Mouse (Mus musculus): ENCODE measurements around the gene Rab40c. TPM values are rescaled to one million over a fixed set of nuclear protein-coding genes. Genes with fewer than 3 reads are reported as not detected.

Gene Rab40c
- polyA plus RNA-seq, 1 experiment from 2014 or later, result 6.5 TPM

GRCm38 (mm10) chr17:25946349-25946748 is 26.8 kb upstream of the Rab40c start:
- Histone ChIP-seq H3K4me1 (replicated peaks) (peaks cover 72% of the 10 kb centered on the region), H3K4me2 (peak overlapping the region; percentile 85), H3K27me3 (peaks cover 22% of the 10 kb centered on the region), H3K27ac (peak overlapping the region; percentile 100), H3K4me3 (replicated peaks) (peak overlapping the region; percentile 24), H3K9me3 (replicated peaks) (no peaks in the 10 kb centered on the region), H3K36me3 (no peaks in the 10 kb centered on the region), H3K9ac (peak overlapping the region; percentile 99)
- ATAC-seq (ENCODE audit: low read depth) (peak; percentile 38), DNase-seq (peak; percentile 54)
- WGBS (ENCODE audit: insufficient replicate concordance), result 28% methylated on average over 7 of the region's 7 CpGs

- ATAC-seq (ENCODE audit: low read depth) (no peak), DNase-seq (no peak)
- no peak overlapping the region for H3K4me3 ChIP-seq (replicated peaks)
- peaks cover 70% of the 10 kb centered on the region for H3K4me1 ChIP-seq (replicated peaks)
- peak overlapping the region; percentile 85 for H3K4me2 ChIP-seq
- H3K27ac ChIP-seq, result peak overlapping the region; percentile 100
- peaks cover 15% of the 10 kb centered on the region for H3K27me3 ChIP-seq
- WGBS (ENCODE audit: insufficient replicate concordance), result 78% methylated on average over 9 of the region's 9 CpGs
- H3K9ac ChIP-seq, result peak overlapping the region; percentile 99
- no peaks in the 10 kb centered on the region for H3K9me3 ChIP-seq (replicated peaks)
- H3K36me3 ChIP-seq, result peaks cover 3% of the 10 kb centered on the region
Measured at GRCm38 (mm10) chr17:25945517-25946155, 26.1 kb upstream of the Rab40c start.

DNA sequence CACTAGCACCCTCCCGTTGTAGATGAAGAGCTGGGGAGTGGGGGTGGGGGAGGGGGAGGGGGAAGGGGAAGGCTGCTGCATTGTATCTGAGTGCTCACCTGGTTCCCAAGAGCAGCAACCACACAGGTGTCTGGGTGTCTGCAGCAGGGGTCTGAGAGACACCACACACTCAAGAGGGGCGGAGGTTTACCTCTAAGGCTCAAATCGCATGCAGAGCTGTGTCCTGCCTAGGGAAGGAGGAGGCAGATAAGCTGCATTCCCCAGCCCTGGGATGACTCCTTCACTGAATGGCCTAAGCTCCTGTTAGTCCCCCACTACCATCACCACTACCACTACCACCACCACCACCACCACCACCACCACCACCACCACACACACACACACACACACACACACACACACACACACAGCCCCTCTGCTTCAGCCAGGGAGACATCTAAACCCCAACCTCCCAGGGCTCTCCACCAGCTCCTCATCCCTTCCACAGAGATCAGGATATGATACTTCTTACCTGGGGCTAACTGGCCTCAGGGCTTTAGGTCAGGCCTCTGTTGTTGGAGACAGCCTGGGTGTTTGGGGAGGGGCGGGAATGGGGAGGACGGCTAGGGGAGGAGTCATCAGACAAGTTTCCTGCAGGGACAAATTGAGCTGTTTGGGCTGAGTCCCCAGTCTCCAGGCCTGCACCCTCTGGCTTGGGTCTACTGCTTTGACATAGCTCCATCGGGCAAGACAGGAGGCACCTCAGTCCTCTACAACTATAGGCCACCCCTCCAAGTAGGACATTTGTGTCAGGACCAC is 25.0 kb upstream of the Rab40c start, which contains the start of the genes Pigq and Nhlrc4:
Pigq (minus strand) TSS at position 571 of the 798 bp plus-strand sequence.
Nhlrc4 (minus strand) TSS at position 596 of the 798 bp plus-strand sequence.
- H3K4me1 ChIP-seq (replicated peaks), result peaks cover 74% of the 10 kb centered on the region
- no peaks in the 10 kb centered on the region for H3K9me3 ChIP-seq (replicated peaks)
- peak within 1 kb of the TSS; percentile 99 for H3K9ac ChIP-seq
- peak within 1 kb of the TSS; percentile 92 for H3K4me3 ChIP-seq (replicated peaks)
- peak; percentile 70 for ATAC-seq (ENCODE audit: low read depth)
- DNase-seq, result peak; percentile 68
- peaks cover 14% of the 10 kb centered on the region for H3K36me3 ChIP-seq
- peak within 1 kb of the TSS; percentile 100 for H3K27ac ChIP-seq
- H3K4me2 ChIP-seq, result peak within 1 kb of the TSS; percentile 85
- peaks cover 5% of the 10 kb centered on the region for H3K27me3 ChIP-seq
- WGBS (ENCODE audit: insufficient replicate concordance), result 29% methylated on average over 6 of the region's 6 CpGs

DNA sequence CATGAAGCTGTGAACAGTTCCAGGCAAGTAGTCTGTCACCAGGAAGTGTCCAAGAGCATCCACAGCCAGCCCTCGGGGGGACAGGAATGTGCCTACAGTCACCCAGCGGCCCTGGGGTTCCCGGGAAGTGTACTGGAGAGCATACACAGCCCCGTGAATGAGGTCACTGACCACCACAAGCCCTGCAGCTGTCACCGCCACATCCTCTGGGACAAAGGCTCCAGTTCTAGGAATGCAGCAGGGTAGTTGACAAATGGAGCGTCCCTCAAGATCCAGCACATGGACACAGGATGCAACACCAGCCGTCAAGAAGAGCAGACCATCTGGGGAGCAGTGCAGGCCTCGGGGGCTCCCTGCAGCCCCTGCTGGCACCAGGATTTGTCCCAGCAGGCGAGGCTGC is 24.2 kb upstream of the Rab40c start:
- ATAC-seq (ENCODE audit: low read depth) (no peak), DNase-seq (no peak)
- H3K36me3 ChIP-seq, result peaks cover 21% of the 10 kb centered on the region
- H3K27me3 ChIP-seq, result no peaks in the 10 kb centered on the region
- no peaks in the 10 kb centered on the region for H3K9me3 ChIP-seq (replicated peaks)
- peak overlapping the region; percentile 85 for H3K4me2 ChIP-seq
- peaks cover 82% of the 10 kb centered on the region for H3K4me1 ChIP-seq (replicated peaks)
- H3K4me3 ChIP-seq (replicated peaks), result peak overlapping the region; percentile 92
- H3K27ac ChIP-seq, result peak overlapping the region; percentile 100
- peak overlapping the region; percentile 99 for H3K9ac ChIP-seq
- 80% methylated on average over 9 of the region's 9 CpGs for WGBS (ENCODE audit: insufficient replicate concordance)

GRCm38 (mm10) chr17:25943221-25943620 is 23.7 kb upstream of the Rab40c start:
- Histone ChIP-seq H3K9me3 (replicated peaks) (no peaks in the 10 kb centered on the region), H3K27ac (peak overlapping the region; percentile 100), H3K4me1 (replicated peaks) (peaks cover 84% of the 10 kb centered on the region), H3K27me3 (no peaks in the 10 kb centered on the region), H3K4me3 (replicated peaks) (peak overlapping the region; percentile 92), H3K4me2 (peak overlapping the region; percentile 85), H3K36me3 (peaks cover 27% of the 10 kb centered on the region), H3K9ac (peak overlapping the region; percentile 99)
- ATAC-seq (ENCODE audit: low read depth), result peak; percentile 18
- no peak for DNase-seq
- 32% methylated on average over 3 of the region's 3 CpGs for WGBS (ENCODE audit: insufficient replicate concordance)

DNA sequence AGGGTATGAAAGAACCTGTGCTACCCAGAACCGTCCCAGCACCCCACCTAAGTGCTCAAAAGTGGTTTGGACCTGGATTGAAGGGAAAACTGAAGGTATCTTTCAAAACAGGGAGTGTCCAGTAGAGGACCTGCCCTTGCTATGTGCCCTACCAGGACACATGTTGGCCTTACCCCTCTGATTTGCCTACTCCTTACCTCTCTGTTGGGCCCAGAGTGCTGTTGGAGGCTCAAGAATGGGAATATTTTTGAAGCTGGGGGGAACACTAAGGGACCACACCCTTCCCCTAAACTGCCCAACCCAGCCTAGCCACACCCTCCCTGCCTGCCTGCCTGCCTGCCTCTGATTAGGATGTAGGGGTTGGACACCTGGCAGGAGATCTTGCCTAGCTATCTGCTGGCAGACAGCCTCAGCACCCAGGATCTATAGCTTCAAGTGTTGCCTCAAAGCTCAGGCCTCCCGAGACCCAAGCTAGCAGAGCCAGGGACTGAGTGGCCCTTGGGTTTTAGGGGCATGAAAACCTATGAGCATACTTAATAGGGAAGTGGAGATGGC is 23.1 kb upstream of the Rab40c start:
- Histone ChIP-seq H3K9ac (peak overlapping the region; percentile 99), H3K4me3 (replicated peaks) (peak overlapping the region; percentile 92), H3K27ac (peak overlapping the region; percentile 100)

GRCm38 (mm10) chr17:25941511-25942241 is 22.1 kb upstream of the Rab40c start:
- 2% methylated on average over 54 of the region's 54 CpGs for WGBS (ENCODE audit: insufficient replicate concordance)
- DNase-seq (no peak), ATAC-seq (ENCODE audit: low read depth) (no peak)
- Histone ChIP-seq H3K9me3 (replicated peaks) (no peaks in the 10 kb centered on the region), H3K9ac (peak overlapping the region; percentile 99), H3K36me3 (peaks cover 42% of the 10 kb centered on the region), H3K4me2 (peak overlapping the region; percentile 85), H3K4me1 (replicated peaks) (peaks cover 84% of the 10 kb centered on the region), H3K27ac (peak overlapping the region; percentile 100), H3K27me3 (no peaks in the 10 kb centered on the region), H3K4me3 (replicated peaks) (peak overlapping the region; percentile 92)

More for the DNA sequence above, 23.1 kb upstream of the Rab40c start:
- peaks cover 32% of the 10 kb centered on the region for H3K36me3 ChIP-seq
- H3K4me2 ChIP-seq, result peak overlapping the region; percentile 85
- peak; percentile 95 for DNase-seq
- H3K27me3 ChIP-seq, result no peaks in the 10 kb centered on the region
- 15% methylated on average over 2 of the region's 2 CpGs for WGBS (ENCODE audit: insufficient replicate concordance)
- peaks cover 84% of the 10 kb centered on the region for H3K4me1 ChIP-seq (replicated peaks)
- peak; percentile 90 for ATAC-seq (ENCODE audit: low read depth)
- no peaks in the 10 kb centered on the region for H3K9me3 ChIP-seq (replicated peaks)

- H3K27ac ChIP-seq, result no peak overlapping the region
- no peak for DNase-seq
- H3K4me3 ChIP-seq (replicated peaks), result peak overlapping the region; percentile 6; the same call in 1 of the 2 replicates
- H3K36me3 ChIP-seq, result peaks cover 100% of the 10 kb centered on the region
- WGBS (ENCODE audit: insufficient replicate concordance), result 75% methylated on average over 1 of the region's 1 CpGs
- peaks cover 66% of the 10 kb centered on the region for H3K4me1 ChIP-seq (replicated peaks)
- H3K9ac ChIP-seq, result 0 out of 2 replicates have a peak overlapping the region, but pooled peaks have one; percentile 4
- no peaks in the 10 kb centered on the region for H3K27me3 ChIP-seq
- H3K9me3 ChIP-seq (replicated peaks), result no peaks in the 10 kb centered on the region
- no peak for ATAC-seq (ENCODE audit: low read depth)
- peak overlapping the region; percentile 21; the same call in 1 of the 2 replicates for H3K4me2 ChIP-seq
Measured at GRCm38 (mm10) chr17:25934526-25934925, 15.0 kb upstream of the Rab40c start.

GRCm38 (mm10) chr17:25925348-25925747 is 5.8 kb upstream of the Rab40c start:
- peaks cover 64% of the 10 kb centered on the region for H3K36me3 ChIP-seq
- WGBS (ENCODE audit: insufficient replicate concordance), result 65% methylated on average over 2 of the region's 2 CpGs
- no peak for ATAC-seq (ENCODE audit: low read depth)

DNA sequence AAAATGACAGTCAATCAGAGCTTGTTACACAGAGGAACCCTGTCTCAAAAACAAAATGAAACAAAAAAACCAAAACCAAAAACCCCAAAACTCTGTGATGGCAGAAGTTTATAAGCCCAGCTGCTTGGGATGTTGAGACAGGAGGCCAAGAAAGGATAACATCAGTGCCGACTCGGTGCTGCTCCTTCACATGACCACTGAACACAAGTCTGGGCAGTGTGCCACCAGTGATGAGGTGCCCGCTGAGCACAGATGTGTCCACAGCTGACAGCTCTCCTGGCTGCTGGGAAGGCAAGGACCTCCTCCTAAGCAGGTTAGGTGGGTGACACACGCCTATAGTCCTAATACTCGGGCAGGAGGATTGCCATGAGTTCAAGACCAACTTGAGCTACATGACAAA is 2.6 kb upstream of the Rab40c start:
- Histone ChIP-seq H3K4me2 (0 out of 2 replicates have a peak overlapping the region, but pooled peaks have one; percentile 87), H3K9ac (no peak overlapping the region), H3K4me3 (replicated peaks) (no peak overlapping the region), H3K27me3 (no peaks in the 10 kb centered on the region), H3K4me1 (replicated peaks) (peaks cover 33% of the 10 kb centered on the region), H3K9me3 (replicated peaks) (no peaks in the 10 kb centered on the region), H3K36me3 (peaks cover 33% of the 10 kb centered on the region), H3K27ac (0 out of 2 replicates have a peak overlapping the region, but pooled peaks have one; percentile 47)
- ATAC-seq (ENCODE audit: low read depth) (no peak), DNase-seq (no peak)
- WGBS (ENCODE audit: insufficient replicate concordance), result 69% methylated on average over 5 of the region's 5 CpGs

More at GRCm38 (mm10) chr17:25925348-25925747, 5.8 kb upstream of the Rab40c start:
- H3K27ac ChIP-seq, result peak overlapping the region; percentile 41
- DNase-seq, result no peak
- no peaks in the 10 kb centered on the region for H3K27me3 ChIP-seq
- H3K9ac ChIP-seq, result no peak overlapping the region
- H3K4me2 ChIP-seq, result no peak overlapping the region
- peaks cover 18% of the 10 kb centered on the region for H3K4me1 ChIP-seq (replicated peaks)
- no peak overlapping the region for H3K4me3 ChIP-seq (replicated peaks)
- no peaks in the 10 kb centered on the region for H3K9me3 ChIP-seq (replicated peaks)
